Mouse (Mus musculus): Measurements from ENCODE around the gene Hk1. TPM values are rescaled to one million over a fixed set of nuclear protein-coding genes. Genes with fewer than 3 reads are reported as not detected.
"Not testable (repeated sequence)": the region's sequence is repeated elsewhere in the genome, so short reads cannot be mapped to it uniquely, and the experiment has no call there.

Gene Hk1
- polyA plus RNA-seq, 1 experiment from 2014 or later, result 28.4 TPM

DNA sequence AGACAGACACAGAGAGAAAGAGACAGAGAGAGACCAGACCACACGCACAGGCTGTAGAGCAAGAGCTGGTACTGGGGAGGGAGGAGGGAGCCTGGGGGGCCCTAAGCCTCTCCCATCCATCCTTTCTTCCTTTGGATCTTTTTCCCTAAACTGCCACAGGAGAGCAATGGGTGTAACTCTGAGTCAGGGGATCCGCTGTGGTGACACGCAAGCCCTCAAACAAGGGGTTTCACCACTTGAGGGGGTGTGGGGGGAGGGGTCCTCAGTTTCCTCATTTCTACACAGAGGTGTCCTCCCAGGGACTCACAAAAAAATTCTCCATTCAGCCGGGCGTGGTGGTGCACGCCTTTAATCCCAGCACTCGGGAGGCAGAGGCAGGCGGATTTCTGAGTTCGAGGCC is 48.4 kb downstream of the Hk1 start:
- ATAC-seq (ENCODE audit: low read depth) (no peak), DNase-seq (ENCODE audit: low spot score) (no peak)
- H3K36me3 ChIP-seq (ENCODE audit: control insufficient read depth, insufficient read depth, low read length), result no peaks in the 10 kb centered on the region
- no peaks in the 10 kb centered on the region for H3K27me3 ChIP-seq (replicated peaks; ENCODE audit: control insufficient read depth, insufficient read depth, low read length)
- no peaks in the 10 kb centered on the region for H3K9me3 ChIP-seq (ENCODE audit: control insufficient read depth, low read length)
- WGBS, result 94% methylated on average over 8 of the region's 9 CpGs
- no peak overlapping the region for H3K4me3 ChIP-seq (ENCODE audit: low read depth, low read length)
- H3K4me1 ChIP-seq (ENCODE audit: control insufficient read depth, insufficient read depth, low read length), result peaks cover 20% of the 10 kb centered on the region
- H3K27ac ChIP-seq (replicated peaks; ENCODE audit: low read depth, low read length), result no peak overlapping the region
- H3K4me2 ChIP-seq (ENCODE audit: low read depth, low read length), result no peak overlapping the region
- no peak overlapping the region for H3K9ac ChIP-seq (ENCODE audit: low read depth, low read length)

DNA sequence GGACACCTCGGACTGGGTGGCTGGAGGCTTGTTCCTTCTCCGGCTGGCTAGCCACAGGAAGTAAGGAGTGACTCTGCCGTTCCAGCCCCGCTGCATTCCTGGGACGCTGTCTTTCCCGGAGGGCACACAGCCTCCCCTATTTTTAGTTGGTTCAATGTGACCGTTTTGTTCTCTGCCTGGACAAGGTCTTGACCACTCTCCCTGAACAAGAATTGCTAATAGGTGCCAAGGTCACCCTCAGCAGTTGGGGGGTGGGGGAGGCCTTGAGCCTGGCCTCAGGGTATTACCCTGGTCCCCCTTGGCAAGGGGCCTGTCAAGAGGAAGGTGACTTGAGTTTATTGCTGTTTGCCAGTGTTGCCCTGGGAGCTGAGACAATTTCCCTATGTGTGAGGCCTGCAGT is 49.9 kb downstream of the Hk1 start:
- no peaks in the 10 kb centered on the region for H3K9me3 ChIP-seq (ENCODE audit: control insufficient read depth, low read length)

DNA sequence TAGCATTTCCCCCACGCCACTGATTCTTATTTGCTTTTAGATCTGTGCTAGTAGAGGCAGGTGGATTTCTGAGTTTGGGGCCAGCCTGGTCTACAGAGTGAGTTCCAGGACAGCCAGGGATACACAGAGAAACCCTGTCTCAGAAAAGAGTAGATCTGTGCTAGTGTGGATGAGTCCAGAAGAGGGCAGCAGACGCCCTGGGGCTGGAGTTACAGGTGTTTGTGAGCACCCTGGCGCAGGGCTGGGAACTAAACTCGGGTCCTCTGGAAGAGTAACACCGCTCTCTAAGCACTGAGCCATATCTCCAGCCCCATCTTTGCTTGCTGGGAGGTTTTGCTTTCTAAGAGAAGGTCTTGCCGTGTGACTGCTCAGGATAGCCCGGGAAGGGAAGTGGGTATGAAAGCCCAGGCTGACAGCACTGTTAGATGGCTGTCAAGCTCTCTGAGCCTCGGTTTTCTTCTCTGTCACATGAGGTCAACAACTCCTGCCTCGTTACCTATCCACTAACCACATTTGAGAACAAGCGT is 50.8 kb downstream of the Hk1 start:
- H3K27me3 ChIP-seq (replicated peaks; ENCODE audit: control insufficient read depth, insufficient read depth, low read length), result no peaks in the 10 kb centered on the region
- H3K4me2 ChIP-seq (ENCODE audit: low read depth, low read length), result no peak overlapping the region
- H3K4me1 ChIP-seq (ENCODE audit: control insufficient read depth, insufficient read depth, low read length), result peaks cover 5% of the 10 kb centered on the region; the same call in 1 of the 2 replicates
- no peak for DNase-seq (ENCODE audit: low spot score)
- ATAC-seq (ENCODE audit: low read depth), result no peak
- H3K4me3 ChIP-seq (ENCODE audit: low read depth, low read length), result no peak overlapping the region
- no peaks in the 10 kb centered on the region for H3K9me3 ChIP-seq (ENCODE audit: control insufficient read depth, low read length)
- no peak overlapping the region for H3K9ac ChIP-seq (ENCODE audit: low read depth, low read length)
- H3K36me3 ChIP-seq (ENCODE audit: control insufficient read depth, insufficient read depth, low read length), result no peaks in the 10 kb centered on the region
- WGBS, result 90% methylated on average over 10 of the region's 10 CpGs
- H3K27ac ChIP-seq (replicated peaks; ENCODE audit: low read depth, low read length), result no peak overlapping the region

More for the DNA sequence above, 49.9 kb downstream of the Hk1 start:
- H3K4me1 ChIP-seq (ENCODE audit: control insufficient read depth, insufficient read depth, low read length), result peaks cover 8% of the 10 kb centered on the region; the same call in 1 of the 2 replicates
- H3K4me3 ChIP-seq (ENCODE audit: low read depth, low read length), result no peak overlapping the region
- H3K36me3 ChIP-seq (ENCODE audit: control insufficient read depth, insufficient read depth, low read length), result no peaks in the 10 kb centered on the region
- H3K9ac ChIP-seq (ENCODE audit: low read depth, low read length), result no peak overlapping the region
- DNase-seq (ENCODE audit: low spot score) (no peak), ATAC-seq (ENCODE audit: low read depth) (no peak)
- WGBS, result 47% methylated on average over 7 of the region's 7 CpGs
- H3K4me2 ChIP-seq (ENCODE audit: low read depth, low read length), result no peak overlapping the region
- H3K27ac ChIP-seq (replicated peaks; ENCODE audit: low read depth, low read length), result no peak overlapping the region
- no peaks in the 10 kb centered on the region for H3K27me3 ChIP-seq (replicated peaks; ENCODE audit: control insufficient read depth, insufficient read depth, low read length)

DNA sequence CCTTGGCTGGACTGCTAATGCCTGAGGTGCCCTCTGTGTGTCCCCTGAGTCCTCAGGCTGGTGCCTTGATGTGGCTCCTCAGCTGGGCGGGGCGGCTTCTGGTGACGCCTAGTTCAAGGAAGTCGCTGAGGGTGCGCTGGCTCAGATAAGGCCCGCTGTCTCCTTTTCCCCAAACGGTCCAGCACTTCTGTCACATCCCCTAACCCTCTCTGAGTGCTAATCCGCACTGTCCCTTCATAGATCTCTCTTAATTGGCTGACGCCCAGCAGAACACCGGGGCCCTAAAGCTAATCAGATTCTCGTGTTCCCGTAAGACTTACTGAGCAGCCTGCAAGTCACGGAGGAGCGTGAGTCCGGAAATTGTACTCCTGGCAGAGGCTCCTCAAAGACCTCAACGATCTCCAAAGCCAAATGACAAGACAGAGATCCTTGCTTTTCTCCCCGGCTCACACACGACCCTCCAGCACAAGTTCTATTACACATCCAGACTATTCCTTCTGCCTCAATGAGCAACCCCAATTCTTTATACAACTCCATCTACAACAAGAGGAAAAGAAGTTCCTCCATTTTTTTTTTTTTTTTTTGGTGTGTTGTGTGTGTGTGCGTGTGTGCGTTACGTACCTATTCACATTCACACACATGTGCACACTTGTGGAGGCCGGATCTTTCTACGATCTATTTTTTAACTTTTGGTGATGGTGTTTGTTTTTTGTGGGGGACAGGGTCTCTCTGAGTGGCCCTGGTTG is 52.0 kb downstream of the Hk1 start:
- peaks cover 3% of the 10 kb centered on the region; the same call in 1 of the 2 replicates for H3K4me1 ChIP-seq (ENCODE audit: control insufficient read depth, insufficient read depth, low read length)
- no peak overlapping the region for H3K9ac ChIP-seq (ENCODE audit: low read depth, low read length)
- no peaks in the 10 kb centered on the region for H3K9me3 ChIP-seq (ENCODE audit: control insufficient read depth, low read length)
- H3K27ac ChIP-seq (replicated peaks; ENCODE audit: low read depth, low read length), result no peak overlapping the region
- no peak overlapping the region for H3K4me2 ChIP-seq (ENCODE audit: low read depth, low read length)
- no peaks in the 10 kb centered on the region for H3K27me3 ChIP-seq (replicated peaks; ENCODE audit: control insufficient read depth, insufficient read depth, low read length)
- ATAC-seq (ENCODE audit: low read depth), result peak; percentile 26; the same call in 1 of the 2 replicates
- 58% methylated on average over 23 of the region's 23 CpGs for WGBS
- peak; percentile 41 for DNase-seq (ENCODE audit: low spot score)
- H3K4me3 ChIP-seq (ENCODE audit: low read depth, low read length), result no peak overlapping the region
- no peaks in the 10 kb centered on the region for H3K36me3 ChIP-seq (ENCODE audit: control insufficient read depth, insufficient read depth, low read length)

DNA sequence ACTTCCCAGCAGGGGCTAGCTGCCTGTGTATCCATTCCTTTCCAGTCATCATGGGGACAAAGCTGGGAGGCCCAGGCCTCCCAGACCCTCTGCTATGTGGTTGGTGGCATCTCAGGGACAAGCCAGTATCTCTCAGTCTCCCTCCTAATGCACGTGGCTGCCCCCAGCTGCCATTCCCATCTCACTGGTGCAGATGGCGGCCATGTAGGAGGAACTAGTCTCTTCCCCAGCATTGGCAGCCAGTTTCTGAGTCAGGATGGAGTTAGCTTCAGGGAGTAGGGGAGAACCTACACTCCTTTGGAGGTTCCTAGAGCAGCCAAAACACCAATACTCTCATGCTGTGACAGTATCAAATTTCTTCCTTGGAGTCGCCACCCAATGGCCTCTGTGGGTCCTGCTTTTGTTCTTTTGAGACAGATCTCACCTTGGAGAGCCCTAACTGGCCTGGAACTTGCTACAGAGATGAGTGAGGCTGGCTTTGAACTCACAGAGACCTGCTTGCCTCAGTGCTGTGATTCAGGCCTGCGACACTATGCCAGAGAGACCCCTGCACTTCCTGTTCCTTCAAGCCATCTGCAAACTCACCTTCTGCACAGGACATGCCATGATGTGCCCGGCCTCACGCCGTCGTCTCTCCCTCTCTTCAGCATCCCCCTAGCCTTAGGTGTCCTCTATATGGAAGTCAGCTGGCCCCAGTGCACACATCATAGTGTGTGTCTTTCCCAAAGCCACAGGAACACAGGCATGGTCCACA is 52.7 kb downstream of the Hk1 start:
- Histone ChIP-seq H3K36me3 (ENCODE audit: control insufficient read depth, insufficient read depth, low read length) (no peaks in the 10 kb centered on the region), H3K4me1 (ENCODE audit: control insufficient read depth, insufficient read depth, low read length) (no peaks in the 10 kb centered on the region), H3K27ac (replicated peaks; ENCODE audit: low read depth, low read length) (no peak overlapping the region), H3K9ac (ENCODE audit: low read depth, low read length) (no peak overlapping the region), H3K27me3 (replicated peaks; ENCODE audit: control insufficient read depth, insufficient read depth, low read length) (no peaks in the 10 kb centered on the region), H3K4me2 (ENCODE audit: low read depth, low read length) (no peak overlapping the region), H3K4me3 (ENCODE audit: low read depth, low read length) (no peak overlapping the region), H3K9me3 (ENCODE audit: control insufficient read depth, low read length) (no peaks in the 10 kb centered on the region)
- ATAC-seq (ENCODE audit: low read depth) (no peak), DNase-seq (ENCODE audit: low spot score) (no peak)
- WGBS, result 76% methylated on average over 8 of the region's 8 CpGs

DNA sequence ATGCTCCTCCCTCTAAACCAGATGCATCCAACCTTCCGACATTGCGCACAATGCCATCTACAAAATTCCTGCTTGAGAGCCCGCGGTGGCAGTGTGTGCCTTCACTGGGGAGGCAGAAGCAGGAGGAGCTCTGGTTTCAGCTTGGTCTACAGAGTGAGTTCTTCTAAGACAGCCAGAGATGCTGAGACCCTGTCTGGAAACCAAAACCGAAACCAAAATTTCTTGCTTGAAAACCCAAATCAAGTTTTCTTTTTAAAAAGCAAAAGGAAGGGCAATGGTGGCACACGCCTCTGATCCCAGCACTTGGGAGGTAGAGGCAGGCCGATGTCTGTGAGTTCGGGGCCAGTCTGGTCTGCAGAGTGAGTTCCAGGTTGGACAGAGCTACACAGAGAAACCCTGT is 53.7 kb downstream of the Hk1 start:
- ATAC-seq (ENCODE audit: low read depth) (no peak), DNase-seq (ENCODE audit: low spot score) (no peak)
- no peak overlapping the region for H3K4me2 ChIP-seq (ENCODE audit: low read depth, low read length)
- H3K9me3 ChIP-seq (ENCODE audit: control insufficient read depth, low read length), result no peaks in the 10 kb centered on the region
- H3K36me3 ChIP-seq (ENCODE audit: control insufficient read depth, insufficient read depth, low read length), result no peaks in the 10 kb centered on the region
- WGBS, result 92% methylated on average over 8 of the region's 8 CpGs
- no peak overlapping the region for H3K4me3 ChIP-seq (ENCODE audit: low read depth, low read length)
- H3K9ac ChIP-seq (ENCODE audit: low read depth, low read length), result no peak overlapping the region
- H3K4me1 ChIP-seq (ENCODE audit: control insufficient read depth, insufficient read depth, low read length), result no peaks in the 10 kb centered on the region
- no peak overlapping the region for H3K27ac ChIP-seq (replicated peaks; ENCODE audit: low read depth, low read length)
- no peaks in the 10 kb centered on the region for H3K27me3 ChIP-seq (replicated peaks; ENCODE audit: control insufficient read depth, insufficient read depth, low read length)

DNA sequence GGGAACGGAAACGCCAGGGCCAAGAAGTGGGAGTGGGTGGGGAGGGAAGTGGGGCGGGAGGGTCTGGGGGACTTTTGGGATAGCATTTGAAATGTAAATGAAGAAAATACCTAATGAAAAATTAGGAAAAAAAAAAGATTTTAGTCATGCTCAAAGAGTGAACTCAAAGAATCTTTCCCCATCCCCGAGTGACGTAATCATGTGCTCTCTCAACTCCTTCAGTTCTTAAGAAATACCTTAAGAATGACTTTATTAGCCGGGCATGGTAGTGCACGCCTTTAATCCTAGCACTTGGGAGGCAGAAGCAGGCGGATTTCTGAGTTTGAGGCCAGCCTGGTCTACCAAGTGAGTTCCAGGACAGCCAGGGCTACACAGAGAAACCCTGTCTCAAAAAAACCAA is 56.9 kb downstream of the Hk1 start:
- H3K9me3 ChIP-seq (ENCODE audit: control insufficient read depth, low read length); ATAC-seq (ENCODE audit: low read depth); H3K27ac ChIP-seq (replicated peaks; ENCODE audit: low read depth, low read length); H3K4me2 ChIP-seq (ENCODE audit: low read depth, low read length); H3K4me3 ChIP-seq (ENCODE audit: low read depth, low read length); H3K4me1 ChIP-seq (ENCODE audit: control insufficient read depth, insufficient read depth, low read length); H3K9ac ChIP-seq (ENCODE audit: low read depth, low read length); H3K36me3 ChIP-seq (ENCODE audit: control insufficient read depth, insufficient read depth, low read length); DNase-seq (ENCODE audit: low spot score); H3K27me3 ChIP-seq (replicated peaks; ENCODE audit: control insufficient read depth, insufficient read depth, low read length): not testable (repeated sequence)
- WGBS, result 90% methylated on average over 8 of the region's 8 CpGs

DNA sequence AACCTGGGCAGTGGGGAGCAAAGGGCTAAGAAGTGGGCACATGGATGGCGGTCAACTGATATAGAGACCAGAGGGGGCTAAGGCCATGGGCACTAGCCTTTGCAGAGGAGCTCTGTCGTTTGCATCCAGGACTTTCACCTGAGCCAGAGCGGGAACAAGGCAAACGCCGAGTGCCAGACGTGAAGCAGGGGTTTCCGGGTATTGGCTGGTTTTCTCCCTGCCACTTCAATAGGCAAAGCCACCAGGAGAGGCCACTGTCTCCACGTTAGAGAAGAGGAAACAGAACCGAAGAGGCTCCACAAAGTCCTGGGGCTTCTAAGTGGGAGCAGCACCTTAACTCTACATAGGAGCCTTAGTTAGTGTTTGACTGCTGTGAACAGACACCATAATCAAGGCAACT is 58.3 kb downstream of the Hk1 start:
- no peak overlapping the region for H3K4me3 ChIP-seq (ENCODE audit: low read depth, low read length)
- ATAC-seq (ENCODE audit: low read depth) (no peak), DNase-seq (ENCODE audit: low spot score) (no peak)
- H3K27ac ChIP-seq (replicated peaks; ENCODE audit: low read depth, low read length), result no peak overlapping the region
- 76% methylated on average over 9 of the region's 9 CpGs for WGBS
- no peaks in the 10 kb centered on the region for H3K9me3 ChIP-seq (ENCODE audit: control insufficient read depth, low read length)
- H3K9ac ChIP-seq (ENCODE audit: low read depth, low read length), result no peak overlapping the region
- H3K36me3 ChIP-seq (ENCODE audit: control insufficient read depth, insufficient read depth, low read length), result no peaks in the 10 kb centered on the region
- no peaks in the 10 kb centered on the region for H3K4me1 ChIP-seq (ENCODE audit: control insufficient read depth, insufficient read depth, low read length)
- no peaks in the 10 kb centered on the region for H3K27me3 ChIP-seq (replicated peaks; ENCODE audit: control insufficient read depth, insufficient read depth, low read length)
- no peak overlapping the region for H3K4me2 ChIP-seq (ENCODE audit: low read depth, low read length)

Data from embryonic facial prominence, embryonic 14.5 days (tissue).